In genomic region chr7:142097776-142098175, GRCm38 (mm10) we compare ENCODE assay signal across 7 mouse cellular contexts. TPM values are rescaled to one million over a fixed set of nuclear protein-coding genes. Genes with fewer than 3 reads are reported as not detected.
DNase-seq lines count a peak whose midpoint lies in the region.

No protein-coding gene starts in this region.

- WGBS in midbrain, embryonic 10.5 days: 12% methylated on average over 9 of the region's 9 CpGs

- H3K27me3 ChIP-seq in midbrain, embryonic 10.5 days (ENCODE audit: low read depth, poor library complexity, severe bottlenecking): peaks cover 56% of the 10 kb centered on the region

- peaks cover 33% of the 10 kb centered on the region for H3K4me1 ChIP-seq in midbrain, embryonic 10.5 days

- H3K4me3 ChIP-seq in midbrain, embryonic 10.5 days: no peak overlapping the region

- intact Hi-C loops in left cerebral cortex, postnatal 14 days (cut with DNase I): loop anchor here (2.0 kb wide), 3 partner anchors 23 to 139 kb away; no protein-coding TSS in a partner anchor

- no peaks in the 10 kb centered on the region for H3K9me3 ChIP-seq in midbrain, embryonic 10.5 days (replicated peaks)

- H3K36me3 ChIP-seq in midbrain, embryonic 10.5 days: no peaks in the 10 kb centered on the region

- H3K27ac ChIP-seq in midbrain, embryonic 10.5 days (replicated peaks): no peak overlapping the region

- DNase-seq in ZHBTc4 (ENCODE audit: low read depth, low spot score): peak; percentile 85
- peak; percentile 93 for DNase-seq in cerebellum, postnatal 10 days
- peak; percentile 69 to 70 for DNase-seq in frontal cortex, postnatal 25 days (ENCODE audit: low spot score in 2 of 2)
- peak; percentile 24 for DNase-seq in hindlimb bud, embryonic 11.5 days (ENCODE audit: extremely low spot score, low read depth, low spot score)
- DNase-seq in left cerebral cortex, postnatal 14 days (ENCODE audit: low spot score in 2 of 2): peak; percentile 81 to 84
- peak; percentile 85 for DNase-seq in midbrain, embryonic 10.5 days (ENCODE audit: low spot score)
- DNase-seq in right cerebral cortex, postnatal 36 days (ENCODE audit: low spot score in 2 of 2): peak; percentile 75 to 79

RNA-seq across cellular contexts. Expression of gene Dusp8, which starts 2.1 kb away (rescaled TPM):
- total RNA-seq in left cerebral cortex, postnatal 14 days (2021): 100 to 1,000 TPM; 154 to 171 TPM
- 6.4 and 13.2 TPM in 2 replicates for polyA plus RNA-seq in midbrain, embryonic 10.5 days (2016; fragmentation: Nextera tagmentation; extraction: Ambion mirVana)

RNA-seq across cellular contexts. Expression of gene Gm45618, which starts 22.8 kb away (rescaled TPM):
- not detected for total RNA-seq in left cerebral cortex, postnatal 14 days (2021)
- 0.29 TPM in 1 of 2 replicates, not detected in the other for polyA plus RNA-seq in midbrain, embryonic 10.5 days (2016; fragmentation: Nextera tagmentation; extraction: Ambion mirVana)

RNA-seq across cellular contexts. Expression of gene Mob2, which starts 36.9 kb away (rescaled TPM):
- total RNA-seq in left cerebral cortex, postnatal 14 days (2021): 10 to 100 TPM; 26.4 to 31.7 TPM
- 62.2 and 64.0 TPM in 2 replicates for polyA plus RNA-seq in midbrain, embryonic 10.5 days (2016; fragmentation: Nextera tagmentation; extraction: Ambion mirVana)

RNA-seq across cellular contexts. Expression of gene Gm39115, which starts 38.1 kb away (rescaled TPM):
- total RNA-seq in left cerebral cortex, postnatal 14 days (2021): not detected
- polyA plus RNA-seq in midbrain, embryonic 10.5 days (2016; fragmentation: Nextera tagmentation; extraction: Ambion mirVana): not detected in 2 replicates

RNA-seq across cellular contexts. Expression of gene Gm45337, which starts 46.6 kb away (rescaled TPM):
- total RNA-seq in left cerebral cortex, postnatal 14 days (2021): not detected
- not detected in 2 replicates for polyA plus RNA-seq in midbrain, embryonic 10.5 days (2016; fragmentation: Nextera tagmentation; extraction: Ambion mirVana)

Comparison
In these comparisons a context has a peak if more than half of its experiments do, and no peak if none do; other contexts are left out.
1. DNase-seq: peak in every context shown above with its lines; median percentile 93 in cerebellum, postnatal 10 days; 85 in ZHBTc4; 85 in midbrain, embryonic 10.5 days; 82 in left cerebral cortex, postnatal 14 days; 77 in right cerebral cortex, postnatal 36 days; 70 in frontal cortex, postnatal 25 days; 24 in hindlimb bud, embryonic 11.5 days.